Mouse (Mus musculus): ENCODE results near the gene Faim2.

Faim2 gene

DNA sequence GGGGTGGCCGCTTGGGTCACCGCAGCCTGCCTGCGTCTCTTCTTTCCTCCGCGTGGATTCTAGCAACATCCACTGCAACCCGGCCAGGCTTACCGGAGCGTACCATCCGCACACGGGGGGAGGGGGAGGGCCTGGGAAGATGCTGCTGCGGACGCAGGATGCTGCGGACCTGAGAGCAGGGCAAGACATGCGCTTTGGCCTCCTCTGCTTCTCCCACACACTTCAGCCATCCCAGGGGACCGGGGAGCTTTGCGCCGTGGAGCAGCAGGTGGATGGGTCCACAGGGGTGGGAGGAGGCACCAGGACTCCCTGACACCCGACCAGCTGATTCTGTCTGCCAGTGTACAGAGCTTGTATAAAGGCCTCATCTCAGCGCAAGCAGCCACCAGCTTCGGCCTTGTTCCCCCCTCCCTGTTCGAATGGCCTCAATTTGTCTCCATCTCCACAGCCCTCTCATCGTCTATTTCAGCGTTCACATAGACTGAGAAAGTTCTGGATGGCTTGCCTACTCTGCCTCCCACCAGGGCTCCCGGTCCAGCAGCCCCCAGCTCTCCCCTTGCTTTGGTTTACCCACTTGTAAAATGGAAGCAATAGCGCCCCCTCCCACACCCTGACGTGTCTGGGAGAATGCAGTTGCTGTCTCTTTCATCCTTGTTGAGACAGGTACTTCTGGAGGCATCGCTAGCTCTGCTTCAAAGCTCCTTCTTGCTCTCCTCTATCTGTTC, at the start of gene Faim2:
TSS of gene Faim2 (minus strand) at position 537 of the 725 bp plus-strand sequence.
- no peak for DNase-seq (ENCODE audit: low read depth, low spot score)

DNA sequence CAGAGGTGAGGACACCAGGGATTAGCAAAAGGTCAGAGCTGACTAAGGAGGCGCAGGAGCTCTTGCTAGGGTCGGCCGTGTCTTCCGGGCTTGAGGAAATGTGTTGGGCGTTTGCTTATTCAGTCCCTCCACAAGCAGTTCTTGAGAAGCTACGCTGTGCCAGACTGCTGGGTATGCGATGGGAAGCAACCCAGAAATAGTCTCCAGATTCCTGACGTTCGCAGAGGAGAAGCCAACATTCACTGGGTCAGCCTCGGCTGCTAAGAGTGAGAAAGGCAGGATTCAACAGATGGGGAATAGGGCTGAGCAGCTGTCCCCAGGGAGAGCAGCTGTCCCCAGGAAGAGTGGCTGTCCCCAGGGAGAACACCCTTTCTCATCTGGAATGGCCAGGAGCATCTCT, 41.2 kb upstream of the Faim2 start:
- no peak for DNase-seq (ENCODE audit: low read depth, low spot score)

DNA sequence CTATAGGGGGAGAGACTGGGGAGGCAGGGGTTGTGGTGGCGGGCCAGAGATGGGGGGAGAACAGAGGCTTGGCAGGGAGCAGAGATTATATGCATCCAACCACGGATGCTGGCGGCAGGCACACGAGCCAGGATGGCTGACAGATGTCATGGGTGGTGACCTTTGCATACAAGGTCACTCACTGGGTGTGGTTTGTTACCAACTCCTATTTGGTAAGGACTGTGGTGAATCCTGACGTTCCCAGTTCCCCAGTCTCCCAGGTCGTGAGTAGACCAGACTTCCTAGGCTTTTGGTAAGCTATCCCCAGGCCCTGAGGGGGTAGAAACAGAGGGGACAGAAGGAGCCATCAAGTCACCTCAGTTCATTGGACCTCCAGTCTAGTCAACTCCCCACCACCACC, 40.7 kb upstream of the Faim2 start:
- DNase-seq (ENCODE audit: low read depth, low spot score), result no peak

DNA sequence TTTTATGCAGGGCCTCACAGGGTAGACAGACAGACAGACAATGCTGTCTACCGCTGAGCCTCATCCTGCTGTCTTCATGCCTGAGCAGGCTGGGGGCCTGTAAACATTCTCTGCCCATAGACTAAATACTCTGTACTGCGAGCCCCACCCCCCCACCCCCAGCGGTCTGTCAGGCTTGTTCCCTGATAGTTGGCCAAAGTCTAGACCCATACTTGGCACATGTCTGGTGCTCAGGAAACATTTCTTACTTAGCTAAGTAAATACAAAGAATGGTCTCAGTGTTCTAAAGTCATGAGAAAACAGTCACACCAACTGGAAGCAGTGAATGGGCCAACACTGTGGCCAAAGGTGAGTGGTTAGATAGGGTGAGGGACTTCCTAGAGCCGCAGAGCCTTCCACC, 39.4 kb upstream of the Faim2 start:
- no peak for DNase-seq (ENCODE audit: low read depth, low spot score)

DNA sequence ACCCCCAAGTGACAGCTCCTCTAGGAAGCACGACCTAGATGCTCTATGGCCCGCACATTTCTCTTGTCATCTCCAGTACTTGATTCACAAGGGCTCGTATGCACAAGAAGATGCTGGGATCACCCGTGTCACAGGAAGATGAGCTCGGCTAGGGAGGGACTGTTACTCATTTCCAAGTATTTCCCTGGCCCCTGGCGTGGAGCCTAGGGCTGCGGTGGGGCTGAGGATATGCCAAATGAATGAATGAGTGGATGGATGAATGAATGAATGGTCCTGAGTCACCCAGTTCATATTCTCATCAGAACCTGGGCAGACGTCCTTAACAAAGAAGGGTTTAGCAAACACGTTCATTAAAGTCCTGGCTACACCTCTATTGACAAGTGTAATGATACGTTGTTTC, 32.3 kb upstream of the Faim2 start:
- no peak for DNase-seq (ENCODE audit: low read depth, low spot score)

DNA sequence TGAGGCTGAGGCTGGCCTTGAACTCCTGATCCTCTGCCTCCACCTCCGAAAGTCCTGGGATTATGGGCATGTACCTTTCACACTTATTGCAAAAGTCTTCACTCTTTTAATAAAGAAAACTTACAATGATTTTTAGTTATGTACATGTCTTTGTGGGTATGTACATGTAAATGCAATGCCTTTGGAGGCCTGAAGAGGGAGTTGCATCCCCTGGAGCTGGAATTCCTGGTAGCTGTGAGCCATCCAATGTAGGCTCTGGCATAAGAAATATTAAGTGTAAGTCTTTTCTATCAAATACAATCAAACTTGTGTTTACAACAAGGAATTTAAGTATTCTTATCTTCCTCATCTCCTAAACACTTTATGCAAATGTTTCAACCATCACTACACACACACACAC, 31.0 kb upstream of the Faim2 start:
- no peak for DNase-seq (ENCODE audit: low read depth, low spot score)

DNA sequence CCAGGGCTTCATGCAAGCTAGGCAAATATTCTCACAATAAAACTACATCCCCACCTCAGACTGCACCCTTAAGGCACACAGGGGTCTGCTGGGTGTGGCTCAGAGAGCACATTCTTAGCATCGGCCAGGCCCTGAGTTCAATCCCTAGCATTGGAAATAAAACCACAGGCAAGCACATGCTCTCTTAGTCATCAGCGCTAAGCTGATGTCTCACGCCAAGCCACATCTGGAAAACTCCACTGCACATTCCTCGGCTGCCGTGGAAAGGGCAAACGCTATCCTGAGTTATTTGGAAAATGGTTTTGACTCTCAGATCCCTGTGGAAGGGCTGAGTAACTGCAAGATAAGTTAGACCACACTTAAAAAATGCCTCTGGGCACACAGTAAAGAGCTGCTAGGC, 25.8 kb upstream of the Faim2 start:
- no peak for DNase-seq (ENCODE audit: low read depth, low spot score)

DNA sequence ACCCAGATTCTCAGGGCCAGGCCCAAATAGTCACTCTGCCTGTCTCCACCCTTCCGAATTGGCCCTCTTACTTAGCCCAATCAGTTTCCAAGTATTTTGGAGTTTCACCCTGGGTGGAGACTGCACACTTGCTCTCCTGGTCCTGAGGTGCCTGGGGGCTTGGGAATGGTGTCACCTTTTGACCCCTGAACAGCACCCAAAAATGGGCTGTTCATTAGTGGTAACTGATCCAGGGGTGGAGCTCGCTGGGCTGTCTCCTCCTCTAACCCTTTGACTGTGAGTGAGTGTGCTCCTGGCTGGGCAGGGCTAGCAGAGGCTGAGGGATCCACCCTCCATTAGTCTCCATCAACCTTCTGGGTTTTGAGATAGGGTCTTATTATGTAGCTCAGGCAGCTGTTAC, 21.9 kb upstream of the Faim2 start:
- DNase-seq (ENCODE audit: low read depth, low spot score), result no peak

DNA sequence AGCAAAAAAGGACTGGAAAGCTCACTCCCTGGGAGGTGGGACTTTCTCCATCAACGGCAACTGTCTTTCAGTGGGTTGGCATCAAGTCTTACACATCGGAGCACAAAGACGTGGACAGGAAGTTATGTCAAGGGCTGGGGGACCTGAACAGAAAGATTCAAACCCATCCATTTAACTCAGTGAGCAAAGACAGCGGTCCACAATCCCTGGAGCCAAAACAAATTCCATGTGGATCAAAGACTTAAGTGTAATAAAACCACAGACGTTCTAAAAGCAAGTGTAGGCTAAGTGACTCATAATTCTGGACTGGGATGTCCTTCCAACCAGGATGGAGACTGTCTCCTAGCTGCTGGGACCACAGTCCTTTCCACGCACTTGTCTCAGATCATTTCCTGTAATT, 19.8 kb upstream of the Faim2 start:
- DNase-seq (ENCODE audit: low read depth, low spot score), result no peak

DNA sequence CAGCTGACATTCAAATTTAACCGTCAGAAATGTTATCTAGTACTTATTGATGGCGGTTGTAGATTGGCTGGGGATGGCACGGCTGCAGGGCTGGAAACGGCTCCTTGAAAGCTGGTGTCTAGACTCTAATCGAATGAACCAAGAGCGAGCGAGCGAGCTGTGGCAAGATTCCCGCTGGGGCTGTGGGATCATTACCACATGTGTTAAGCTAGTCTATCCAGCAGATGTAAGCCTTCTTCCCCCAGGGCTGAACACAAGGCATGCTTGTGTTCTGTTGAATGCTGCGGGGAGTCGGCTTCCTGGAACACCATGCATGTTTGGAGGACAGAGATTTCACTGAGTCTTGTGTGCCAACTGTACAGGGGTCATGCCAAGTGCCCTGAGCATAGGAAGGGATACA, 18.6 kb upstream of the Faim2 start:
- DNase-seq (ENCODE audit: low read depth, low spot score), result no peak

DNA sequence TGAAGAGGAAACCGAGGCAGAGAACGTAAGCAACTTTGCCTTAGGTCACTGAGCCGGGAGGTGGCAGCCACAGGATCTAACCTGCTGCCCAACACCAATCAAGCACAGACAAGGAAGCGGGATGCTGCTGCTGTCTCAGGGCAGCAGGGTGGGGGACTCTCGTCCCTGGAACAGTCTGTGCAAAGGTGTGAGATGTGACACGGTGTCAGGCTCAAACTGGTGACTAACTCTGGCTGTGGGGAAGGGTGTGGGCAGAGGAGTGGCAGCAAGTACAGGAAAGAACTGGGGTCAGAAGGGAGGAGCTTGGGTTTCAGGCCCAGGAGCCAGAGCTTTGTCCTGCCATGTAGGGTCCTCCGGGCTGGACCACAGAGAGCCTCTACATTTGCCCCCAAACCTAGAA, 16.1 kb upstream of the Faim2 start:
- DNase-seq (ENCODE audit: low read depth, low spot score), result no peak

DNA sequence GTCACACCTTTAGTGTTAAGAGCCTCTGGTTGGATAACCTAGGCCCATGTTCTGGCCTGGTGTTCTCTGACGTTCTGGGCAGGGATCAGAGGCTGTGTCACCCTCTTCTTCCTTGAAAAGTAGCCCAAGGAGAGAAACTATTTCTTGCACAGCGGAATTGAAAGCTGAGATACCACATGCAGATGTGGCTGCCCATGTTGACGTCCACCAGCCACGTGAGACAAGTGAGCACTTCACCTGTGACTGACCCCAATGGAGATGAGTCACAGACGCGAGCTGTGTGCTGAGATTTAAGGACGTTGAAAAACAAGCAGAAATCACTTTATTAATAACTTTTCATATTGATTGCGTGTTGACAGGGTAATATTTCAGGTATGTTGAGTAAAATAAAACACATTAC, 11.9 kb upstream of the Faim2 start:
- DNase-seq (ENCODE audit: low read depth, low spot score), result no peak

DNA sequence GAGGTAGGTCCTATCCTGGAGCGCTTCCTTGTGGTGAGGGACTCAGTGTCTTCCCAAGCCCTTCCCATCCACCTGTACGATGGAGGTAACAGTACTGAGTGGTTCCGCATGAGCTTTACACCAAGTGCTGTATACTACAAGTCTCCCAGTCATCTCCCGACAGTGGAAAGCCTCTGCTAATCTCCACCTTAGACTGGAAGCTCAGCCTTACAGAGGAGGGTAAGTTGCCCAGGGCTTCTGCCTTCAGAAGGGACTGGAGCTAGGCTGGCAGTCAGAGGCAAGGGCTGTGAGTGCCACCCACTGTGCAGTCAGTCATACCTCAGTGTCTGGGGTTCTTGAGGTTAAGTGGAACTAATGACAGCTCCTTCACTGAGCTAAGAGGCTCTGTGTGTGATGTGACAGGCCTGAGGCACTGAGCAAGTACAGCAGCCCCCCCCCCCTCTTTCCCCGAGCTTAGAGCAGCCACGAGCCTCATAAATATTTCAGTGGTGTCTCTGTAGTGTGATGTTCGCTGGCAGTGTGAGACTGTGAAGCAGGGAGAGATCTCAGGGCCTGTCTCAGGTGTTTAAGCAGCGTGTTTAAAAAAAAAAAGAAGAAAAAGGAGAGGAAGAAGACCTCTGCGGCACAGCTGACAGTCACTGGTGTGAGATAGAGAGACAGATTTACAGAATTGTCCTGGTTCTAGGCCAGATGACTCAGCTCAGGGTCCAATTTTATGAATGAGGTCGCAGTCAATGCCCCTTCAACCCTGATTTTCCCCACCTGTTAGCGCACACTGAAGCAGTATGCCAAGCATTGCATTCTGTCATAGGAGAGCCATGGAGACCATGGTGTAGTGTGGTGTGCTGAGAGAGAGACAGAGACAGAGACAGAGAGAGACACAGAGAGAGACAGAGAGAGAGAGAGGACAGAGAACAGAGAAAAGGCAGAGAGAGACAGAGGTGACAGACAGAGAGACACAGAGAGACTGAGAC, 9.2 kb upstream of the Faim2 start:
- DNase-seq (ENCODE audit: low read depth, low spot score), result no peak

DNA sequence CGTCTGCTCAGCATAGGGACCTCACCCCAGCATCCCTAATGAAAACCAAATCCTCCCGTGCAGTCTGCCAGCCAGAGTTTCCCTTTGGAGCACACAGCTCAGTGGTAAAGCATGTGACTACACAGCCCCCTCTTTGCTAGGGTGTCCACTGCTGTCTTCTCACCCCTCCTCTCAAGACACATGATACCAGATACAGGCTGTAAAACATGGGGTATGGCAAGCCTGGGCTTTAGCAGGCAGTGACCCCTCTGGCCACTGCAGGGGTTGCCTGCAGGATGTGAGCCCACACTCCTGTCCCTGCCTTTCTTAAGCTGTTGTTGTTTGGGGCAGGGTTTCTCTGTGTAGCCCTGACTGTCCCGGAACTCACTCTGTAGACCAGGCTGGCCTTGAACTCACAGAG, 4.1 kb upstream of the Faim2 start:
- DNase-seq (ENCODE audit: low read depth, low spot score), result no peak

DNA sequence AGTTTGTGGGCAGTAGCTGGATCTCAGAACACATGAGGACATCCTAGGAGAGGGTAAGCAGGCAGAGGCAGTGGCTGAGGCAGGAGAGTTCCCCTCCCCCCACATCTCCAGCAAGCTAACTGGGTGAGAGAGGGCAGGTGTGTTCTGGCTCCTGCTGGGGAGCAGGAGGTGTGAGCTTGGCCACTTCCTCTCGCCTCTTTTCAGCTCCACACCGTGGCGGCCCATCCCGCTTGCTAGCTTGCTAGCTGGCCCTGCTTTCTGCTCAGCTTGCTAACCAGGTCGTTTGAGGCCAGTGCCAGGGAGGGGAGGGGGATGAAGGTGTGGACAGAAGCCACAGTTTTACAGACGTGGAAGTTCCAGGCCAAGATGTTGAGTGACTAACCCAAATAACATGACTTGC, 3.2 kb upstream of the Faim2 start:
- DNase-seq (ENCODE audit: low read depth, low spot score), result no peak

DNA sequence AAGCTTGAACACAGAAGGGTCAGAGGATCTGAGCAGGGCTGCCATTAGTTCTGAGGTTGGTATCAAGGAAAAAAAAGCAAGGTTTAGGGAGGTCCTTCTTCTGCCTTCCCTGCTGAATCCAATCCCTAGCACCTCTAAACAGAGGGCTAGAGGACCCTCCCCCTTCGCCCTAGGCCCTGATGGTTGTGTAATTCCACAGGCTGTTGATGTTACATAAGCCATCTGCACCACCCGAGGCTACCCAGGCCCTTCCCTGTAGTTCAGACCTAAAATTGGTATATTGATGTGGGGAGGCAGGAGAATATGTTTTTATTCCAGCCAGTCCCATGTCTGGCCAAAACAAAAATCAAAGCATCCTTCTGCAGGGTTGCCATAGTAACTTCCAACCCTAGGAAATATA, 1.3 kb downstream of the Faim2 start:
- DNase-seq (ENCODE audit: low read depth, low spot score), result no peak

DNA sequence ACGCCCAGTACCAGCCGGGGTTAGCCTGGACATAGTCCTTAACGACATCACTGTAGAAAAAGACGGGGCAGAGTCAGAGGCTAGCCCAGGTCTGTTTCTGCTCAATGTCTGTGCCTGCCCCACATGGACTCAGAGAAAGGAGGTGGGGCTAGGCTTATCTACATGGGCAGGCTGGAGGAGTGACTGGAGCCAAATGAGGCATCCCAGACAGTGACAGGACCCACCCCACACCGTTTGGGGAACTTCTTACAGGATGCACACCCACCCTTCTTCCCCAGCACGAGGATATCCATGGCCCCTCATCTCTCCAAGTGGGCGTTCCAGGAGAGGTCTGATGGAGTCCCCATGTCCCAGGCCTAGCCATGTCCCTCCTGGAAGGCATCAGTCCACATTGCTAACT, 7.7 kb downstream of the Faim2 start:
- DNase-seq (ENCODE audit: low read depth, low spot score), result no peak

DNA sequence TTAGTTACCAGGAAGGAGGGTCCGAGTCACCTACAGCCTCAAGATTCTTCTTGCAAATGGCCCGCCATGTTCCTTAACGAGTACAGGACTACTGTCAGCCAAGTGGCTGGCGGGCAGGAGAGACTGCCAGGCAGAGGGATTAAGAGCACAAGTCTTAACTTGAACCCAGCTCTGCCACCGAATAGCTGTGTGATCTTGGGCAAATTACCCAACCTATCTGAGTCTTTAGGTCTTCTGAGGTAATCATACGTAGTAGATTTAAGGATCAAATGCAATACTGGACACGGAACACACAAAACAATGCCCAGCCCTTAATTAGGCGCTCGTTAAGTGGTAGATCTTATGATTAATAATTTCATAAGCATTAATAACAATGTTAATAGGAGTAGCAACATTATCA, 8.3 kb downstream of the Faim2 start:
- DNase-seq (ENCODE audit: low read depth, low spot score), result no peak

DNA sequence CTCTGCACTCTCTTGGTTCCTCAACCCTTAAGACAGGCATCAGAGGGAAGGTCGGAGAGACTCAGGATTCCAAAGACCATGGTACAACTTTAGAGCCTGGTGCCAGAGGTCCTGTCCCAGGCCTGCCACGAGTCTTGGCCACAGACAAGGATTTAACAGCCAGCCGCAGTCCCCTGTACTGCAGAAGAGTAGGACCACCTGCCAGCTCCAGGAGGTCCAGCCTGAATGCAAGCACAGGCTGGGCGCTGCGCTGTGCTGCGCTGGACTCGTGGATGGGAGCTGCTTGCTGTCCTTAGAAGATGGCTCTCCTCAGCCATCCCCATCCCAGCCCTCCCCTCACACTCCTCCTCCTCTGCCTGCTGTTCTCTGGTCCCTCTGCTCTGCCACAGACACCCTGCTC, 10.2 kb downstream of the Faim2 start:
- DNase-seq (ENCODE audit: low read depth, low spot score), result no peak

DNA sequence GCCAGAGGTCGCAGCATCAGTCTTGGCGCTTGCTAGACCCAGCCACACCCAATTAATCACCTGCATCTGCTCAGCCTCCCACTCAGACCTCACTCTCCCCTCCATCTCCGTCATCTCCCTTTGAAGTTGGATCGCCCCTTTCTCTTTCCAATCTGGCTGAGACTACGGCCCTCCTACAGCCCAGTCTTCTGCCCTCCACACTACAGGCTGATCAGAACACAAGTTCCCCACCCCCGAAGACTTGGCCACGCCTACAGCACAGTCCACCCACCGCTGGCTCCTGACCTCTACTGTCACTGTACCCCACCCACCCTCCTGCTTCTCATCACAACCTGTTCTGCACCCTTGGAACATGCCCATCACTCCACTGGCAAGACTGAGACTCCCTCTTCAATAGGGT, 11.2 kb downstream of the Faim2 start:
- DNase-seq (ENCODE audit: low read depth, low spot score), result no peak

DNA sequence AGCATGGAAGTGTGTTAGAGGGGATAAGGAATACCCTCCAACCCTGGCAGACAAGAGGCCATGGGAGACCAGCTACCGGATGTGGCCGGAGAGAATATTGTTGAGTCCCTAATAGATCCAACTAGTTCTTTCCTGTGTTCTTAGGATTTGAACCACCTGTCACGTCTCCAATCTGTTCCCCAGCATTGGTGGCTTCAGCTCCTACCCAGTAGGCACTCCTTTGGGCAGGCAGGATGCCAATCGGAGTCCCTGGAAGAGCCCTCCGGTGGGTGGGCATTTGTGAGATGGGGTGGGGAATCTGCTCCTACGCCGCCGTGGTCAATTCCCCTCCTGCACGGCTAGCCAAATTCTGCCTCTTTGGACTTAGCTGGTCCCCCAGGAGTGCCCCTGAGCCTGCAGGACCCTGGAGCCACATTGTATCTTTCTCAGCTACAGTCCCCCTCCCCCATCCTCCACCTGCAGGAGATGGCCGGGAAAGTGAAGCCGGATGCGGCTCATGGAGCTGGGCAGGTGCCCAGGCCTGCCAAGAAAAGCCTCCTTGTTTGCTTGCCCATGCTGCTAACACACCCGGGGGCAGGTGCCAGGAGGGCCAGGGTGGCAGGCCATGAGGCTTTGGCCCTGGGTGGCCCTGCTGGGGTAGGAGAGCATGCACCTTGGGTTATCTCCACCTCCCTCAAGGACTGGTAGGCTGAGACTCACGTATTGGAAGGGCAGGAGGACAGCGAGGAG, 16.0 kb downstream of the Faim2 start:
- no peak for DNase-seq (ENCODE audit: low read depth, low spot score)

DNA sequence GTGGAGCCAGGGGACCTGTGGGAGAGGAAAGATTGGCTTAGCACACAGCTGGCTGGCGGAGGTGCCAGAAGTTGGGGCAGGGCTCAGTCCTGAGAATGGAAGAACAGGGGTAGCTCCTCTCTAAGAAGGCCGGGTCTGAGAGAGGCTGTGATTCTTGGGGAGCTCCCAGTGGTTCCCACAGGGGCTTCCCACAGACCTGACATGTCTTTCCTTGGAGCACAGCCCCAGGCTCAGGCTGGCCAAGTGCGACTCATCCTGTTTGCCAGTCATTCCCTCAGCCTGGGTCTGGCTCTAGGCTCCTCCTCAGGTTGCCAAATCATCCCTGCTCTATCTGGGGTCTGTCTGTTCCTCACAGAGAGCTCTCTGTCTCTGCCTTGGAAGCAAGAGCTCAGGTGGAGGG, 17.3 kb downstream of the Faim2 start:
- no peak for DNase-seq (ENCODE audit: low read depth, low spot score)
